Mouse (Mus musculus) lung, adult 18-20 months (tissue): ENCODE measurements around the gene Gm20388.
"Not testable (repeated sequence)": the region's sequence is repeated elsewhere in the genome, so short reads cannot be mapped to it uniquely, and the experiment has no call there.

Experiments
- DNase-seq, 2 experiments: peaks; one replicate each; pipeline ENCODE4 v3.0.0; 2022; ENCODE audit warnings: mixed read lengths in 2 of 2

Gm20388 gene

DNA sequence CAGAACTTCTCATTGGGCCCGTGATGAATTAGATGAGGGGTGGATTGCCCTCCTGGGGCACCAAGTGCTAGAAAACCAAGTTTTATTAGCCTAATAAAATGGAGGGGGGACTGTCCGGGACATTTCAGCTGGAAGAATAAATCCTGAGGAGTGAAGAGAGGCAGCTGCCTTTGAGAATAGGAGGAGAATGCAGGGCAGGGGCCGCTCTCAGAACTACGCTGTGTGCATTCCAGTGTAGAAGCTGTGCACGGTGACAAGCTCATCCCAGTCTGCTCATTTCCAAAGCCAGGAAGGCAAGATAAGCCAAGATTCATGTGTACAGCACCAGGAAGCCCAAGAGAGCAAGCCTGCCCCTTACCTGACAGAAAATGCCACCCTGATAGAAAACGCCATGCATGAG, 1487.4 kb downstream of the Gm20388 start:
- DNase-seq: no peak

GRCm38 (mm10) chr8:121398724-121399123, 1488.1 kb downstream of the Gm20388 start:
- no peak for DNase-seq

- DNase-seq: no peak
These were observed 1488.5 kb downstream of the Gm20388 start for GRCm38 (mm10) chr8:121399173-121399572.

DNA sequence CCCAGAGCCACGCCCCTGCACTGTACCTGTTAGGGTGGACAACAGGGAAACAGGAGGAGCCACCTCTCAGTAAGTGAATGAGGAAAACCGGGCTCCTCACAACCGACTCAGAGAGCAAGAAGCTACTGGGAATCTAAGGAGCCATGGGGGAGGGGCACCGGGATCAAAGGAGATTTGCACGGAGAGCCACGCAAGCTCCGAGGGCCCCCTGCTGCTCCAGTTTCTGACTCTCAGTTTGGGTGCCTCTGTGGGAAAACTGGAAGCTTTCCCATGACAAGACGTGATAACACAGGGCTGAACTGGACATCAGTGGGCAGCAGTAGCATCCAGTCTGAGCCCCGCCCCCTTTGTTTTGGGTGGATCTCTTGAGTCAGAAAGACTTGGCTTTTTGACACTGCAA, 1489.9 kb downstream of the Gm20388 start:
- no peak for DNase-seq

- no peak for DNase-seq
These were observed 1493.2 kb downstream of the Gm20388 start for GRCm38 (mm10) chr8:121403821-121404220.

DNA sequence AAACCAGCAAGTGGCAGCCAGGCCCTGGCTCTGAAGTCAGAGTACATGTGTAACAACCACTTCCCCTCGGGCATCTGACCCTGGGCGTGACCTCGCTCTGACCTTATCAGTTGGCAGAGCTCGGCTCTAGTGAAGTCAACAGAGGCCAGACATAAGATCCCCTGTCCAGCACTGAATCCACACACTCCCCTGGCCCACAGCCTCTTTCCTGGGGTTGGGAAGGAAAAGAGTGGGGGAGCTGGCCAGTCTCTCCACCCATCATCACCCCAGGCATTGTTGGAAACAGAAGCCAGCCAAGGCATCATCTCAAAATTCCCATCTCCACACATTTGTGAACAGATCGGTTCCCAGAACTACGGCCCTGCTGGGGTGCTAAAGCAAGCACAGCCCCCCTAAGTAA, 1507.4 kb downstream of the Gm20388 start:
- peak; percentile 39 to 50 for DNase-seq

GRCm38 (mm10) chr8:121419551-121419950, 1508.9 kb downstream of the Gm20388 start:
- DNase-seq: no peak

- DNase-seq: peak; percentile 28 to 67
These were observed 1510.4 kb downstream of the Gm20388 start for GRCm38 (mm10) chr8:121421009-121421408.

GRCm38 (mm10) chr8:121424080-121424479, 1513.4 kb downstream of the Gm20388 start:
- DNase-seq: no peak

GRCm38 (mm10) chr8:121424600-121424999, 1514.0 kb downstream of the Gm20388 start:
- DNase-seq: no peak

DNA sequence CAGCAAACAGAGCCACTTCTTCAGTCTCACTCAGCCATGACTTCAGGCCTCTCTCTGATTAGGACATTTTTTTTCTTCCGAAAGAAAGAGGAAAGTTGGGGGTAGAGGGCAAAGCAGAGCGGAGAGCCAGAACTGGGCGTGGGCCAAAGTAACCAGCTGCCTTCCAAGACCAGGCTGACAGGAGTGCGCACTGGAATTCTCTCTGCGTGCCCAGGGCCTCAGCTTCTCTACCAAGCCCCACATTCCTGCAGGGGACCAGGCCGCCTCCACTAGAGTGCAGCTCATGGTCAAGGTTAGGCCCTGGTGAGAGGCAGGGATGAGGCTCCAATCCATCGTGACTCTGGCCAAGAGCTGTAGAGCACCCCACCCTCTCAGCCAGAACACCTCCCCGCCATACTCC, 1520.9 kb downstream of the Gm20388 start:
- no peak for DNase-seq

DNA sequence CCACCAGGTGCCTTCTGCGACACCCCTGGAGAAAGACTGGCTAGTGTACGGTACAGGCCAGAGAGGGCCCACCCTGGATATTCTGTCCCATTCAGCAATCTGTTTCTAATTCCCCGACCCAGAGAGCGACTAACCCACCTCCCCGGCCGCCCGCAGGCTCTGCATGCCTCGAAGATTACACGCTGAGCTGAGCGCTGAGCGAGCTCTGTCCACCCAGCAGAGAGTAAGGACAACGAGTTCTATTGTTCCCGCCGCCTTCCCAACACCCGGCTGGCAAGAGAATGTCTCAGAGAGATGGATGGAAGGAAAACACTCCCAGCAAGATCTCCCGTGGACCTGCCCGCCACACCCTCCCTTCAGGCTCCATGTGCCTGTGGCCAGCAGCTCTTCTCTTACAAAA, 1522.8 kb downstream of the Gm20388 start:
- DNase-seq: no peak

- DNase-seq: no peak
These were observed 1526.0 kb downstream of the Gm20388 start for GRCm38 (mm10) chr8:121436656-121437055.

GRCm38 (mm10) chr8:121437506-121437905, 1526.9 kb downstream of the Gm20388 start:
- DNase-seq: no peak

GRCm38 (mm10) chr8:121438111-121438510, 1527.5 kb downstream of the Gm20388 start:
- DNase-seq: no peak

DNA sequence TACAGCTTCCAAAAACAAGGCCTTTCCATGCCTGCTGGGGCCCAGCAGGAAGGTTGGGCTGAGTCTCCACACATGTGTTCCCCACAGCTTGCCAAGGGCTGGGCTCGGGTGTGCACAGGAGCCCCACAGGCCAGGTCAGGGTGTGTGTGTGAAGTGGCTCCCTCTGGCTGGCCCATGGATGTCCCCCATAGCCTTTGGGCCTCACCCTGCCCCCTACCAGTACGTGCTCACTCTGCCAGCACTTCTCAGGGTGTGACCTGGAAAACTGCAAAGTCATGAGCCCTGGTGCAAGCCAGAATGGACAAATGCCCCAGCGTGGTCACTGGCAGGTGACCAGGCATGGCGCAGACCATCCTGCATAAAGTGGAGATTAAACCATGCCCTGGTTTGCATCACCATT, 1528.7 kb downstream of the Gm20388 start:
- DNase-seq: no peak

GRCm38 (mm10) chr8:121443361-121443760, 1532.7 kb downstream of the Gm20388 start:
- no peak for DNase-seq

- DNase-seq: not testable (repeated sequence)
These were observed 1533.9 kb downstream of the Gm20388 start for GRCm38 (mm10) chr8:121444521-121444920.

- no peak for DNase-seq
These were observed 1534.4 kb downstream of the Gm20388 start for GRCm38 (mm10) chr8:121445027-121445471.

DNA sequence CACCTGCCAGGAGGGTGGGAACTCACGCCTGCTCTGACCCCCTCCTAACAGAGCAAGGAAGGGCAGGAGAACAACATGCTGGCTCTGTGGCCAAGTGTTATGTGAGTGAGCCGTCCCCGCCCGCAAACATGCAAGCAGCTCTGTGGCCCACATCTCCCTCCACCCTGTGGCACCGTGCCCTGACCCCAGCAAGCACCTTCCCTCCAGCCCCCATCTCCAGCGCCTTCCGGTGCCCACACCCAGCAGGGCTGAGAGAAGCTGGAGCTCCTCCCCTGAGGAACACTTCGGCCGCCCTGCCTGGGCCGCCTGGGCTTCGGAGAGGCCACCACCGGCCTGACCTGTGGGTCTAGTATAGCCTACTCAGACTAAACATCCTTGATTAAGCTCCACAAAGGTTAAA, 1535.5 kb downstream of the Gm20388 start:
- DNase-seq: peak; percentile 19 to 20

- DNase-seq: no peak
These were observed 1536.2 kb downstream of the Gm20388 start for GRCm38 (mm10) chr8:121446862-121447261.

DNA sequence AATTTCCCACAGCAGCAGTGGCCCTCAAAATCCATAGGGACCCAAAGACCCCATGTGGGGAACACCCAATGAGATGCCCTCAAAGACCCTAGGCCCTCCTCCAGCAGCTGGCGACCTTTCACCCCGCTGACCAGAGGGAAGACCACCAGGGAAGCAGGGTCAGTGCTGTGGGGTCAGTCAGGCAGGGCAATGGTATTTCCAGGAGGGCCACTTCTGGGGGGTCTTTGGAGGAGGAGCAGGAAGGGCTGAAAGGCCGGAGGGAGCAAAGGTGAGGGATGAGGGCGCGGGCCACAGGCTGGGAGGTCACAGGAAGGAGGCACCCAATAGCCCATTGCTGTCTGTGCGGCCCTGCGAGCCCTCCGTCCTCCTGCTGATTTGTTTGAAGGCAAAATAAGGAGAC, 1539.6 kb downstream of the Gm20388 start:
- DNase-seq: no peak

GRCm38 (mm10) chr8:121451404-121452076, 1540.9 kb downstream of the Gm20388 start:
- peak; percentile 70 to 71 for DNase-seq

DNA sequence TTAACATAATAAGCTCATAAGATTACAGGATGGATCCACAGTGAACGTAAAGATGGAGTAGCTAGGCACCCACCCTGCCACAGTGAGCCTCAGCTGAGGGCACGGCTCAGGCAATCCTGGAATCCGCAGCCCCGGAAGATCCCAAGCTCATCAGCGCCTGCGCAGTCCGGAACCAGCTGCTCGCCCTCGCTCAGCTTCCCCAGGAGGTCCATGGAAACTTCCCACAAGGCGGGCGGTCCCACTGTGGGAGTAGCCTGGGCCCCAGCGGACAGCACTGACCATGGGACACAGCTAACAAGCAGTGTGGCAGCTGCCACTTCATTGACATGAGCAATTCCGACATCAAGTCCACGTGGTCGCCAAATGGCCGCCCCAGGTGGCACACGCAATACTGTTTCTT, 1544.1 kb downstream of the Gm20388 start:
- DNase-seq: no peak

- DNase-seq: no peak
These were observed 1550.6 kb downstream of the Gm20388 start for GRCm38 (mm10) chr8:121461192-121461591.
